Mouse (Mus musculus) spleen, adult 2 months (tissue): ENCODE data around the gene Slc3a2.

Experiments used
- CTCF ChIP-seq: fragments of 200-500 bp; IDR thresholded peaks from 2 replicates; pipeline ENCODE4 v1.5.1; 2011; ENCODE audit warnings: mild to moderate bottlenecking, inconsistent platforms; ENCODE audit not compliant: insufficient read depth, insufficient read length, insufficient replicate concordance; ENCODE audit errors: extremely low read depth
- POLR2A ChIP-seq: fragments of 200-500 bp; IDR thresholded peaks from 2 replicates; pipeline ENCODE4 v1.6.1; 2011; ENCODE audit warnings: low read depth, low read length, inconsistent platforms

DNA sequence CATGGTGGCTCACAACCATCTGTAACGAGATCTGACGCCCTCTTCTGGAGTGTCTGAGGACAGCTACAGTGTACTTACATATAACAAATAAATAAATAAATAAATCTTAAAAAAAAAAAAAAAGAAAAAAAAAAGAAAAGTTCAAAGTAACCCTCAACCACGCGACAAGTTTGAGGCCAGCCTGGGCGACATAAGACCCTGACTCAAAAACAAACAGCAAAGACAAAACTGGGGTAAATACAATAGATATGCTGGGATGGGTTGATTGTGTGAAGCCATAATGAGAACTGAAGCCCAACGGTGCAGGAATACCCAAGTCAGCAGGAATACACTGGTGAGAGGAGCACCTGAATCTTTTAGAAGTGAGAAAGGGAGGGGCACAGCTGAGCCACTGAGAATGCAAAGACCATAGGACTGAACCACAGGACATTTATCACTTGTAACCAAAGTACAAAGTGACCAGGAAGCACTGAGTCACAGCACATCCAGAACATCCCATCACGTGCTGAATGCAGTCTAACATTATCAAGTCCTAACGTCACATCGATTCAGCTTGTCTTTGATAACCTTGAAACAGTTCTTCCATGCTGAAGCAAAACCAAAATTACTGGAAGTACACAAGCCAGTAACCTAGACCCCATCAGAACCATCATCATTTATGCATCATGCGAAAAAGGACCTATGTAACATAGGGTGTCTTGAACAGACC is 6.2 kb downstream of the Slc3a2 start:
- no peak for TF ChIP-seq CTCF
- no peak for TF ChIP-seq POLR2A
